Mouse (Mus musculus) cerebellum, adult 9-10 months (tissue): ENCODE measurements around the gene Lyrm4.
"Not testable (repeated sequence)": the region's sequence is repeated elsewhere in the genome, so short reads cannot be mapped to it uniquely, and the experiment has no call there.

Experiments used
- DNase-seq: peaks from one replicate; pipeline ENCODE4 v3.0.0; 2022

Lyrm4 gene

DNA sequence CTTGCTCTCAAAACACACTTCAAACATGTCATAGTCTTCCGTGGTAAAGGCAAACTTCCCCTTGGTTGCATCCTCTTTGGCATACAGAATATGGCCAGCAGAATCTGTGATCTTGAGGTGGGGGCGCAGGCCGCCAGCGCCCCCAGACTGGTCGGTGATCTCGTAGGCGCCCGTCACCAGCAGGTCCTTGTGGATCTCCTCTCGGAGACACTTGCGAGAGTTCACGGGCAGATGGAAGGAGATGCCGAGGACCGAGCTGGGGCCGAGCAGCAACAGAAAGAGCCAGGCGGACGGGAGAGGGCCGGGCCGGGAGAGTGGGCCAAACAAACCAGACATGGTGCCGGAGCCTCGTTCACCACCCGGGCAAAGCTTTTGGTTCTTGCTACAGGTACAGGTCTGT, 126.1 kb downstream of the Lyrm4 start:
- DNase-seq = not testable (repeated sequence)

DNA sequence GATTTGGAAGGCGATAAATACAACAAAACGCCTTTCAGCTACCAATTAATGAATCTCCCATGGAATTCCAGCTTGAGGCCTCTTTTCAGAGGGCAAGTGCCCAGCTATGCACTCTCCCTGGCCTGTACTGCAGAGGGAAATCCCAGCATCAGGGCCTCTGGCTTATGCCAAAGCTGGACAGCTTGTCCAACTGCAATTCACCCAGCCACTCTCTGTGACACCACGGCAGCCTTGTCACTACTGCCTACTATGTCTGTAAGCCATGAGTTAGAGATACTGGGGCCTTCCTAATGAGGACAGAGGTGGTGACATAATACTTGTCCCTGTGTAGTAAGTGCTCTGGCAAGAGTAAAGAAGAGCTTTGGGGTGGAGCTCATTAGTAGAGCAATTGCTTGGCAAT, 128.0 kb downstream of the Lyrm4 start:
- no peak for DNase-seq

- no peak for DNase-seq
These were observed 134.3 kb downstream of the Lyrm4 start for GRCm38 (mm10) chr13:35982985-35983384.

DNA sequence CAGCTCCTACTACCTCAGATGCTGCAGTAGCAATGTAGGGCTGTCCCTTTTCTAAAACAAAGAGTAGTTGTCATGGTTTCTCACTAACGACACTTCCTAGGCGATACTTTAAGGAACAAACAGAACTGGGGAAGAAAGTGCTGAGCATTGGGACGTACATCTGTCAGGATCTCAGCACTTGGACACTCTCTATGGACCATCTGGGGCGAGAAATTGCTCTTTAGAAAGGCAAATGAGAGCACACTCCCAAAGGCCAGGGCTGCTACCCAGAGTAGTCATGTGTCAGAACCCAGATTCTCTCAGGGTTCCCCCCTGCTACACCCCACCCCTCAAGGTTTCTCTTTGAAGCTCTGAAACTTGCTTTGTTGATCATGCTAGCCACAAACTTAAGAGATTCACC, 136.9 kb downstream of the Lyrm4 start:
- no peak for DNase-seq

GRCm38 (mm10) chr13:35976912-35977311, 140.4 kb downstream of the Lyrm4 start:
- DNase-seq = no peak

DNA sequence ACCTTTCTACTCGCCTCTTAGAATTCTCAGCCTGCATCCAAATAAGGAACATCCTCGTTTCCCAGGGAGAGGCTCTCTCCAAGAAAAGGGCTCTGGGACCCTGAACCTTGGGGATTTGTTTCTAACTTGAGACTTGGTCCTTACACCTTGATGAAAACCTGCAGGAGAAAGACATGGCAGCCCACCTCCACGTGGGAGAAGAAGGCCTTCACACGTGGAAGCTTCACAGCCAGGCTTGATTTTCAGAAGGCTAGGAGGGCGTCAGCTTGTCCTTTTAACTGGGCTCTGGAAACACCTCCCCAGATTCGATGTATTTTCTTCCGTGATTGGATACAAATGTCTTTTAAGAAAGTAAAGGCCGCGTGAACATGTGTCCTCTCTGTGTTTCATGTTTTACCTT, 147.5 kb downstream of the Lyrm4 start:
- no peak for DNase-seq

- no peak for DNase-seq
These were observed 147.9 kb downstream of the Lyrm4 start for GRCm38 (mm10) chr13:35969431-35969721.

- no peak for DNase-seq
These were observed 148.5 kb downstream of the Lyrm4 start for GRCm38 (mm10) chr13:35968719-35969430.

- DNase-seq = no peak
These were observed 149.1 kb downstream of the Lyrm4 start for GRCm38 (mm10) chr13:35968131-35968718.

DNA sequence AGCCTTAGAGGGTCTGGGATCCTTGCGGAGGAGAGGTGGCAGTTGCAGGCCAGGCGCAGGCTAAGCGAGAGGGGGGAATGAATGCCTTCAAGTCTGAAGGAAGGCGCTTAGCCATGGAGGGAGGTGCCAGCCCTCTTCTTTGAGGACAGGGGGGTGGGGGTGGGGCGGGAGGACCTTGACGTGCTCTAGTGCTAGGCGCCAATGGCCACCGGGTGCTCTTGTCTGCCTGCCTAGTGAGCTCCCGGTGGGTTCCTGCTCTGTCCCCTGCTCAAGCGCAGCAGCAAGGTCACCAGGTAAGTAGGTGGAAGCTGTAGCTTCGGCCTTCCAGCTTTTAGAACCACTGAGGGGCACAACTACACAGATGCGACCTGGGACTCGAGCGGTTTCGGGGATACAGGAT, 149.6 kb downstream of the Lyrm4 start:
- DNase-seq = no peak

DNA sequence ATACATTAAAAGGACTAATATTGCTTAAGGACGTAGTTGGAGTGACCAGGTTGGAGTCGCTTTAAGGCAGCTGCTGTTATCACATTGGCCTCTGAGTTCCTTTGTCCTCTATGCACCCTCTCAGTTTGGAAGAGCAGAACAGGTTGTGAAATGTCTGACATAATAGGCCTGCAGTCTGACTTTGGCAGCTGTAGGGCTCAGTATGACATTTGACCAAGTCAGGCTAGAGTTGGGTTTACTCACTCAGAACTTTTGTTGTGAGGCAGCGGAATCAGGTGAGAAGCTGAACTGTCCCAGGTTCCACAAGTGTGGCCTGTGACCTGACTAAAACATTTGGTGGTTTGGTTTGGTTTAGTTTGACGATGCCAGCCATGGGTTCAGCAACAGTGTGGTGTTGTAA, 153.7 kb downstream of the Lyrm4 start:
- no peak for DNase-seq

DNA sequence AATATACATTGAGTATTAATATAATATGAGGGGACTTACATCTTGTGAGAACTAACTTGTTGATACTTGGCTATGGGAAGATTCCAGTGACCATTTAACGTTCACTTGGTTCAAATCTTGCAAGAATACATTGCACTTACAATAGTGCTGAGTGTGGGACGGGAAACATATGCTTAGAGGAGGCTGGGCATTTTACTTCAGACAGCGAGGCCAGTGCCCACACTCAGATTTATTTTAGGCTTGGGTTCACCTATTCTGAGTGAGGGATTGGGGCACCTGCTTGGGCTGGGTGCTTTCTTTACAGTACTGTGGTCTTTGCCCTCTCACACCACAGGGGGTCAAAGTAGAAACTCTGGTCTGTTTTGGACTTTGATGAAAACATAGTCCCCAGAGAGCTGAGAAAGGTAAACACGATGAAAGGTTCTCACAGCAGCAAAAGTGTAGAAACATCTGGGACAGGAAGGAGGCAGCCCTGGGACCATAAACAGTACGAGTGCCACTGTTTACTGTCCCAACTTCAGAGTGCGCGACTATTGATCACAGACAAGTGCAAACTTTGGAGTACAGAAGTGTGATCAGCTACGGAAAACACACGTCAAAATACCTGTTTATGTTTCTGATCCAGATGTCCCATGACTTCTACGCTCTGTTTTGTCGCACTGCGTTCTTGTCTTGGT, 157.8 kb downstream of the Lyrm4 start:
- DNase-seq = no peak

- DNase-seq = no peak
These were observed 158.8 kb downstream of the Lyrm4 start, which contains the start of gene Ppp1r3g for GRCm38 (mm10) chr13:35958539-35958938. Ppp1r3g (plus strand) TSS chr13:35958839.

- no peak for DNase-seq
These were observed 167.4 kb downstream of the Lyrm4 start for GRCm38 (mm10) chr13:35949814-35950455.

DNA sequence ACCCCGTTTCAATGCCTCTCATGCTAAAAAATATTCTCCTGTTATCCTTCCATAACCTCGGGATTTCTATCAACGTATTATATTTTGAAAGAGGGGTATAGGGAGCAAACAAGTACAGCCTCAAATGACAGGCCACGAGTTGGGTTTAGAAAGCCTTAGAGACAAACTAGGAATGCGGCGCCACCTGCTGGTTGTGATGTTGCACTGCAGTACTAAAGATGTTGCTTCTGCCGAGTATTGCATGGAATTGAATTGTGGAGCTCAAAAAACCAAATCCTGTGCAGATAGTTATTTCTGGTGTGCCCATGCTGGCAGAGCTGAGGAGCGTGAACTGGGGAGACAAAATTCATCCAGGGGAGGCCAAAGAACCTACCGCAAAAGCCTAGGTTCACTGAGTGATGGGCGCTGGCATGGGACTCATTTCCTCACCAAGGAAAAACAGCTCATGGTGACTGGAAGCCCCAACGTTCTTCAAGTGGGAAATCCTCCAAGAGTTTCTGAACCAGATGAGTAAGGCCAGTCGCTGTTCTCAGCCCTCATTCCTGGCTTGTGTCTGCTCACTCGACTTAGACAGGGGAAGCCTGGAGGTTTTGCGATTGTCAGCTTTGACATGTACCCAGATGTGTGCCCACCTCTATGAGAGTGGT, 169.8 kb downstream of the Lyrm4 start:
- DNase-seq = peak; percentile 75

DNA sequence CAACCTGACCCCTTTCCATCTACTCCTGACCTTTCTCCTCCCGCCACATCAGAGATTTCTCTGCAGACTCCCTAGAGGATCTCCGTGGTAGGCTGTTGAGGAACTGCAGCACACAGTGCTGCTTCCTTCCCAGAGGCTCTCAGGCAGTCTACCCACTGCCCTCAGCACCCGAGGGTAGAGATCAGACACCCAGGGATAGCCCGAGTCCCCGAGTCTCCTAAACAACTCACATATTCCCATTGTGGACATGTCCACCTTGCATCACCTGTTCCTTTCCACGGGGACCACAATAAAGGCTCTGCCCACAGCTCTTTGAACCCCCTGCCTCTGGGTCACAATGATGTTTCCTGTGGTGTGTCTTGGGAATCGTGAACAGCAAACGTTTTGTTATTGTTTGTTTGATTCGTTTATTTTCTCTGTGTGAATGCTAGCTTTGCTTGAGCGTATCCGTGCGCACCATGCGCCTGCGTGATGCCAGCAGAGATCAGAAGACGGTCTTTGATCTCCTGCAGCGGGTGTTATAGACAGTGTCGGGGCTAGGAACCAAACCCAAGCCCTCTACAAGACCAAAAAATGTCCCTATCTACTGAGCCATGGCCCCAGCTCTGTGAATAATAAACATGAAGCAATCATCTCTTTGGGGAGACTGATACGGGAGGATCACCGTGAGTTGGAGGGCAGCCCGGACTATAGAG, 170.5 kb downstream of the Lyrm4 start:
- DNase-seq = no peak

DNA sequence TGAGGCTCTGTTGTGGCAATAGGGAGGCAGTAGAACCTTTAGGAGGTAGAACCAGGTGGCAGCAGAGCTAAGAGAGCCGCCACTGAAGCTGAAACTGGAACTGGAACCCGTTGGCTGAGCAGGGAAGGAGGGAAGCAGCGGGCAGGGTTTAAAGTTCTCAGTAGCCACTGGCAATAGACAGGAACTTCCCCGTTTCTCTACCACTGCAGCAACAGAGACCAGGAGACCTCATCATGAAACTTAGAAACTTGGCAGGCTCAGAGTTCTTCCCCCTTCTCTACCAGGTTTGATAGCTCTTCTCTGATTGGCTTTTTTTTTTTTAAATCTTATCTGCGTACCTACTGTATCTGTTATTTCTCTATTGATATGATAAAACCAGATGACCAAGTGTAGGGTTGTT, 176.4 kb downstream of the Lyrm4 start:
- DNase-seq = no peak

GRCm38 (mm10) chr13:35939871-35940665, 177.3 kb downstream of the Lyrm4 start:
- DNase-seq = no peak

DNA sequence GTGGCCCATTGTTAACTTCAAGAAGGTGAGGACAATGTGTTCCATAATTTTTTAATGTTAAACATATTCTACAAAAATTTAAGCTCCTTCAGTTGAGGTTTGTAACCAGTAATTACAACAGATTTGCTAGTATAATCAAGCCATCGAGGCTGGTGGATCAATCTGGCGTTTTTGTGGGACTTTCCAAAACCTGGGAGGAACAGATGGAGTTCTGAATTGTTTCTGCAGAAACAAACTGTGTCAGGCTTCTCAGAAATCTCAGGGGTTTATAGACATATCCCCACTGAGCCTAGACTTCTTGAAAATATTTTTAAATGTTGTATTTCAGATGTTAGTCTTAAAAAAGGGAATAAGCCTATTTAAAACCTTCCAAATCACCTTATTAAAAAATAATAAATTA, 179.3 kb downstream of the Lyrm4 start:
- DNase-seq = no peak
